Mouse (Mus musculus): ENCODE results near the gene U2af1l4.

Gene U2af1l4

GRCm38 (mm10) chr7:30586455-30587020 is 23.4 kb downstream of the U2af1l4 start:
- DNase-seq (ENCODE audit: low read depth) = no peak

- peak; percentile 61 for DNase-seq (ENCODE audit: low read depth)
Observed at GRCm38 (mm10) chr7:30587842-30588667, 25.0 kb downstream of the U2af1l4 start.

- DNase-seq (ENCODE audit: low read depth) = peak; percentile 94
Observed at GRCm38 (mm10) chr7:30588676-30589434, 25.8 kb downstream of the U2af1l4 start, which contains the start of gene Kmt2b. TSS of gene Kmt2b (minus strand) at chr7:30588726.

- peak; percentile 88 for DNase-seq (ENCODE audit: low read depth)
Observed at GRCm38 (mm10) chr7:30589435-30590301, 26.6 kb downstream of the U2af1l4 start.

GRCm38 (mm10) chr7:30590927-30591604 is 28.0 kb downstream of the U2af1l4 start:
- DNase-seq (ENCODE audit: low read depth) = no peak

- DNase-seq (ENCODE audit: low read depth) = no peak
Observed at GRCm38 (mm10) chr7:30591605-30591951, 28.5 kb downstream of the U2af1l4 start.

- peak; percentile 76 for DNase-seq (ENCODE audit: low read depth)
Observed at GRCm38 (mm10) chr7:30592772-30593423, 29.8 kb downstream of the U2af1l4 start.

- DNase-seq (ENCODE audit: low read depth) = peak; percentile 81
Observed at GRCm38 (mm10) chr7:30593579-30594509, 30.7 kb downstream of the U2af1l4 start.

GRCm38 (mm10) chr7:30594510-30595024 is 31.5 kb downstream of the U2af1l4 start:
- peak; percentile 69 for DNase-seq (ENCODE audit: low read depth)

- DNase-seq (ENCODE audit: low read depth) = no peak
Observed at GRCm38 (mm10) chr7:30596093-30596492, 33.0 kb downstream of the U2af1l4 start.

- no peak for DNase-seq (ENCODE audit: low read depth)
Observed at GRCm38 (mm10) chr7:30596811-30597210, 33.7 kb downstream of the U2af1l4 start.

- no peak for DNase-seq (ENCODE audit: low read depth)
Observed at GRCm38 (mm10) chr7:30598786-30599185, 35.7 kb downstream of the U2af1l4 start, which contains the start of gene Zbtb32. TSS of gene Zbtb32 (minus strand) at chr7:30598909.

GRCm38 (mm10) chr7:30599933-30600353 is 36.8 kb downstream of the U2af1l4 start:
- peak; percentile 85 for DNase-seq (ENCODE audit: low read depth)

- DNase-seq (ENCODE audit: low read depth) = no peak
Observed at GRCm38 (mm10) chr7:30600651-30601050, 37.5 kb downstream of the U2af1l4 start.

- DNase-seq (ENCODE audit: low read depth) = no peak
Observed at GRCm38 (mm10) chr7:30602583-30602982, 39.5 kb downstream of the U2af1l4 start.

- no peak for DNase-seq (ENCODE audit: low read depth)
Observed at GRCm38 (mm10) chr7:30604424-30604823, 41.3 kb downstream of the U2af1l4 start.

GRCm38 (mm10) chr7:30604944-30605343 is 41.8 kb downstream of the U2af1l4 start:
- DNase-seq (ENCODE audit: low read depth) = no peak

- peak; percentile 88 for DNase-seq (ENCODE audit: low read depth)
Observed at GRCm38 (mm10) chr7:30607706-30608309, 44.7 kb downstream of the U2af1l4 start.

GRCm38 (mm10) chr7:30608476-30608875 is 45.4 kb downstream of the U2af1l4 start:
- DNase-seq (ENCODE audit: low read depth) = no peak

All from induced T-regulatory cell, adult 2 months (primary cell).